Mouse (Mus musculus) frontal cortex, postnatal 10 days (tissue): ENCODE measurements around the gene Camkk2.

Experiments used
- DNase-seq, 2 experiments: peaks; one replicate each; pipeline ENCODE4 v3.0.0; 2022; ENCODE audit warnings: low spot score in 2 of 2, mixed read lengths in 1 of 2

Camkk2 gene

GRCm38 (mm10) chr5:122736761-122737160 is 42.4 kb downstream of the Camkk2 start:
- no peak for DNase-seq

- no peak for DNase-seq
Measured at GRCm38 (mm10) chr5:122735853-122736252, 43.4 kb downstream of the Camkk2 start.

- DNase-seq: no peak
Measured at GRCm38 (mm10) chr5:122733881-122734280, 45.3 kb downstream of the Camkk2 start.

GRCm38 (mm10) chr5:122731991-122732673 is 47.1 kb downstream of the Camkk2 start:
- DNase-seq: peak in 1 of 2 experiments; percentile 17

- peak in 1 of 2 experiments; percentile 38 for DNase-seq
Measured at GRCm38 (mm10) chr5:122731321-122731720, 47.9 kb downstream of the Camkk2 start.

GRCm38 (mm10) chr5:122730776-122731175 is 48.4 kb downstream of the Camkk2 start:
- no peak for DNase-seq

GRCm38 (mm10) chr5:122727096-122727495 is 52.1 kb downstream of the Camkk2 start:
- DNase-seq: no peak

- no peak for DNase-seq
Measured at GRCm38 (mm10) chr5:122726595-122726994, 52.6 kb downstream of the Camkk2 start.

GRCm38 (mm10) chr5:122726068-122726467 is 53.1 kb downstream of the Camkk2 start:
- peak; percentile 55 to 65 for DNase-seq

GRCm38 (mm10) chr5:122725453-122725852 is 53.8 kb downstream of the Camkk2 start:
- no peak for DNase-seq

- no peak for DNase-seq
Measured at GRCm38 (mm10) chr5:122719168-122719567, 60.0 kb downstream of the Camkk2 start.

GRCm38 (mm10) chr5:122718400-122718799 is 60.8 kb downstream of the Camkk2 start:
- no peak for DNase-seq

- DNase-seq: no peak
Measured at GRCm38 (mm10) chr5:122716793-122717192, 62.4 kb downstream of the Camkk2 start.

GRCm38 (mm10) chr5:122715723-122716122 is 63.5 kb downstream of the Camkk2 start:
- DNase-seq: no peak

GRCm38 (mm10) chr5:122708819-122709218 is 70.4 kb downstream of the Camkk2 start:
- no peak for DNase-seq

- peak; percentile 86 for DNase-seq
Measured at GRCm38 (mm10) chr5:122707276-122708181, 71.7 kb downstream of the Camkk2 start, which contains the start of gene P2rx4. Gene P2rx4, plus strand, starts transcription at chr5:122707544.

GRCm38 (mm10) chr5:122706917-122707275 is 72.3 kb downstream of the Camkk2 start:
- no peak for DNase-seq

- no peak for DNase-seq
Measured at GRCm38 (mm10) chr5:122705174-122705573, 74.0 kb downstream of the Camkk2 start.

- no peak for DNase-seq
Measured at GRCm38 (mm10) chr5:122704571-122704970, 74.6 kb downstream of the Camkk2 start.

- DNase-seq: no peak
Measured at GRCm38 (mm10) chr5:122703574-122703973, 75.6 kb downstream of the Camkk2 start.

- no peak for DNase-seq
Measured at GRCm38 (mm10) chr5:122702156-122702555, 77.1 kb downstream of the Camkk2 start.

- DNase-seq: no peak
Measured at GRCm38 (mm10) chr5:122700837-122701212, 78.4 kb downstream of the Camkk2 start.
